Mouse (Mus musculus) cerebellum, adult (tissue): Measurements from ENCODE around the gene Mcat.

ENCODE experiments used
- ATAC-seq: cut with Nextera tagmentation; 2 replicates; pipeline ENCODE4 v1.9.2; 2017; ENCODE audit warnings: mild to moderate bottlenecking, moderate library complexity, mixed read lengths; ENCODE audit not compliant: insufficient number of reproducible peaks, low FRiP score, low TSS enrichment

The Mcat gene

GRCm38 (mm10) chr15:83563327-83563856, at the start of gene Mcat, which contains the start of gene Tspo:
Mcat (minus strand) TSS chr15:83563787.
Tspo (plus strand) TSS chr15:83563592.
- no peak for ATAC-seq

- ATAC-seq, result peak; percentile 43; the same call in 1 of the 2 replicates
Measured at GRCm38 (mm10) chr15:83607115-83607802, 43.7 kb upstream of the Mcat start.

GRCm38 (mm10) chr15:83606700-83607099, 43.1 kb upstream of the Mcat start:
- ATAC-seq, result no peak

- no peak for ATAC-seq
Measured at GRCm38 (mm10) chr15:83606216-83606615, 42.6 kb upstream of the Mcat start.

- no peak for ATAC-seq
Measured at GRCm38 (mm10) chr15:83603426-83603825, 39.8 kb upstream of the Mcat start.

- ATAC-seq, result no peak
Measured at GRCm38 (mm10) chr15:83603046-83603396, 39.4 kb upstream of the Mcat start.

GRCm38 (mm10) chr15:83602372-83603045, 38.9 kb upstream of the Mcat start:
- ATAC-seq, result no peak

- no peak for ATAC-seq
Measured at GRCm38 (mm10) chr15:83601185-83601584, 37.6 kb upstream of the Mcat start.

GRCm38 (mm10) chr15:83596833-83597232, 33.2 kb upstream of the Mcat start:
- ATAC-seq, result no peak

GRCm38 (mm10) chr15:83595364-83595711, 31.8 kb upstream of the Mcat start:
- ATAC-seq, result no peak

GRCm38 (mm10) chr15:83594513-83595363, 31.2 kb upstream of the Mcat start, which contains the start of gene Ttll12:
Ttll12 (minus strand) TSS chr15:83595157.
- ATAC-seq, result peak; percentile 90

- no peak for ATAC-seq
Measured at GRCm38 (mm10) chr15:83593702-83594512, 30.3 kb upstream of the Mcat start.

GRCm38 (mm10) chr15:83593189-83593585, 29.6 kb upstream of the Mcat start:
- ATAC-seq, result no peak

- ATAC-seq, result no peak
Measured at GRCm38 (mm10) chr15:83592260-83593188, 28.9 kb upstream of the Mcat start.

GRCm38 (mm10) chr15:83591758-83592157, 28.2 kb upstream of the Mcat start:
- ATAC-seq, result no peak

GRCm38 (mm10) chr15:83590841-83591240, 27.3 kb upstream of the Mcat start:
- ATAC-seq, result no peak

- no peak for ATAC-seq
Measured at GRCm38 (mm10) chr15:83584741-83585220, 21.2 kb upstream of the Mcat start.

- no peak for ATAC-seq
Measured at GRCm38 (mm10) chr15:83583419-83584156, 20.0 kb upstream of the Mcat start.
